Mouse (Mus musculus) left cerebral cortex, postnatal 14 days (tissue): ENCODE results near the gene 2010111I01Rik. TPM values are rescaled to one million over a fixed set of nuclear protein-coding genes. Genes with fewer than 3 reads are reported as not detected.

ENCODE experiments used
- DNase-seq, 2 experiments: peaks; one replicate each; pipeline ENCODE4 v3.0.0; 2021 to 2022; ENCODE audit warnings: low spot score in 2 of 2, mixed read lengths in 1 of 2
- intact Hi-C: fragments of 180-260 bp; cut with DNase I; formaldehyde crosslinking; loops from one replicate; pipeline ENCODE4 v1.15.1; 2025
- total RNA-seq, 2 experiments: library from RNA; stranded (reverse); gene quantifications; 2 replicates each; pipeline ENCODE4 v1.2.3; 2021

The 2010111I01Rik gene
- total RNA-seq, 2 experiments from 2014 or later = 80.6 to 105 TPM

DNA sequence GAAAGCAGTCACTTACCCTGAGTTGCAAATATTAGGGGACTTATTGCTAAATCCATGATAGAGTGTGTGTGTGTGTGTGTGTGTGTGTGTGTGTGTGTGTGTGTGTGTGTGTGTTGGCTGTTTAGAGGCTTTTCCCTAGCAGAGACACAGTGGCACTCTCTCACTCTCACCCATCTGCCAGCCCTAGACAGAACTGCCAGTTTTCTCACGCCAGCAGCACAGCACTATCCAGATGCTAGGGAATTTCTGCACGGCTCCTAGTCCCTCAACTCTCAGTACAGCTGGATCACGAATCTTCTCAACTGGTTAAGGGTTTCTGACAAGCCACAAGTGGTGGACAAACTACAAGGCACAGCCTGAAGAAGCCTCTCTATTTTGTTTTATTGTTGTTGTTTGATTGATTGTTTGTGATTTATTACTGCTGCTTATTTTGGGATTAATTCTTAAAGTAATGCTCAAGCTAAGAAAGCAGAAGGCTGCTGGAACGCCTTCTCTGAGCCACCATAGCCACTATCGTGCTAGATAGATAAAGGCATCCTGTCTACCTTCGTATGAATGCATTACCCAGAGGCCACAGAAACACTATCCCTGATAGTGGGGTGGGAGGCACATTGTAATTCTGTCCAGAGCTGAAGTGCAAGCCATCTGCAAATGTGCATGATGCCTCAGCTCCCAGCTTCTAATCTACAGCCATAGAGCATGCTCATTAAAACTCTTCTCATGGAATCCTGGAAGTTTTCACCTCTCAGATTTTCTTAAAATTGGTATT lies 209.7 kb downstream of the 2010111I01Rik start:
- intact Hi-C loops = no loop called here
- no peak for DNase-seq

DNA sequence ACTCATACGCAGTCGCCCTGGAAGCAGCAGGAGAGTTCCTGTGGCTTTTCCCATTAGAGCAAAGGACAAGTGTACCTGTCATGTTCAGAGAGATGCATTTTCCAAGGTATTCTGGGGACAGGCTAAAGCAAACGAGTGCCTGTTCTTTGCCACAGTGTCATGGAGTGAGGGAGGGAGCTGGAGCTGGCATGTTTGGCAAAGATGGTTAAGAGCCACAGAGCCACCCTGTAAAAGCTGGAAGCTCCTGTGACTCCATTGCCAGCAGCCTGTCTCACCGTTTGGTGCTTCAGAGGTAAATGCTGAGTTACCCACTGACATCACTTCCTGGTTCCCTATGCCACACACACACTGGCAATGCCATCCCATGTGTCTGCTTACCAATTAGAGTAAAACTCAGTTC lies 211.4 kb downstream of the 2010111I01Rik start:
- no peak for DNase-seq
- intact Hi-C loops = no loop called here

DNA sequence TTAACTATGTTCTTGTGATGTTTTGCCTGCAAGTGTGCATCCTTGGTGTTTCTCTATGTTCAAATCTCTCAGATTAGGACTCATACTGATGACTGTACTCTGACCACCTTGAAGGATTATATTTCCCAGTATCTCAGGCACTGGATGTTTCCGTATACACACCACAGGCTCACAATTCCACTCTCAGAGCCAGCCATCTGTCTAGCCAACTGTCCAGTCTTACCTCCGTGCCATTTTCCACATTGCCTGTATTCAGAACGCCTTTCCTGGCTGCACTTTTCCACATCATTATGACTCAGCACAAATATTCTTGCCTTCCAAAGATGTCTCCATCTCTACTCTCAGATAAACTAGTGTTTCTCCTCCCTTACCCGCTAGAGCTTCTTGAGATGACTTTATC lies 212.5 kb downstream of the 2010111I01Rik start:
- intact Hi-C loops = no loop called here
- no peak for DNase-seq

DNA sequence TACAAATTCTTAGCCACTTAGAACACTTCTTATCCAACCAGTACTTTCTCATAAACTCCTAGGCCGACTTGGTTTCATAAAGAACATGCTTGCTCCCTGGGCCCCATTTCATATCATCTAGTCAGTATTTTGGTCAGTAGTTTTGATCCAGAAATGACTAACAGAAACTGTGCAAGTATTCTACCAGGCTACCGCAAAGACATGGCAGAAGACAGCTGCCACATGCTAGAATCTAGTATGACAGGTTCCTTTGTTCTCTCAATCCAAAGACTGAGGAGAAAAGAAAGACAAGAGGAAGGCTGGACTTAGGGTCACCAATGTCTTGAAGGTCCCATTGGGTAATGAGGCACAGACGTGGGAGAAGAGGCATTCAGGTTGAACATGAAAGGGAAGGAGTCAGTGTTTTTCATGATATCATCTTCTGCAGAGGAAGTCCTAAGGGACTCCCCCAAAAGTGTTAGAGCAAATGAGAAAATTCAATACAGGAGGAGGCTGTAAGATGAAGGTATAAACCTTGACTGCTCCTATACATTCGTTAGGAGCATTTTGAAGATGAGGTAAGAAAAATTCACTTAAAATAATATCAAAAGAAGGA lies 216.0 kb downstream of the 2010111I01Rik start:
- DNase-seq = no peak
- intact Hi-C loops = no loop called here

DNA sequence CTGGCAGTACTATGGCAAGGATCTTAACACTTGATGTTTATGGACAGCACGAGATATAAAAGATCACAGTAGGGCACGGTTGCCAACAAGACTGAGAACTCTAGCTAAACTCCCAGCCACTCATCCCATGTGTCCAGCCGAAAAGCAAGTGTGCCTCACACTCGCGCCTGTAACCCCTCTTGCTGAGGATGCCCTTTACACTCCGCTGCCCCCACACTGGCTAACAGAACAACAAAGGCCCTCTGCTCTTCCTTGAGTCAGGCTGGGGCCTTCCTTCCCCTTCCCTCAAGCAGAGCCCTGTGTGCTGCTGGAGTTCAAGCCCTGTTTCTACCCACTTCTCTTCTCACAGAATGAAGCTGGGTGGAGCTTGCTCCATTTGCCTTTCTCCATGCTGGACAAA lies 220.3 kb downstream of the 2010111I01Rik start:
- DNase-seq = no peak
- intact Hi-C loops = no loop called here

DNA sequence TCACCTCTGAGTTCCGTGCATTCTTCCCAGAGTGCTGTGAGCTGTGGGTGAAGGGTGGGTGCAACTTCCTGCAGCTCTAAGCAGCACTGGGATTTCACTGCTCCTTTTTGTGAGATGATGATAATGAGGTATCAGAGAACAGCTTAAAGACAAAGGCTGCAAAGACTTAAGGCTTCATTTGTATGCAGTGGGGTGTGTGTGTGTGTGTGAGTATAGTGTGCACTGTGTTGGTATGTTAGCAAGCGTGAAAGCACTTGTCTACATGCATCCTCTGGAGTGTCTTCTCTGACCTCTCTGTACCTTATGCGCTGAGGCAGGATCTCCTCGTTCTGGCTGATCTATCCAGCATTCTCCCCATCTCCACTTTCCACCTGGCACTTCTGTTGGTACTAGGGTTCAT lies 221.5 kb downstream of the 2010111I01Rik start:
- no peak for DNase-seq
- intact Hi-C loops = no loop called here

DNA sequence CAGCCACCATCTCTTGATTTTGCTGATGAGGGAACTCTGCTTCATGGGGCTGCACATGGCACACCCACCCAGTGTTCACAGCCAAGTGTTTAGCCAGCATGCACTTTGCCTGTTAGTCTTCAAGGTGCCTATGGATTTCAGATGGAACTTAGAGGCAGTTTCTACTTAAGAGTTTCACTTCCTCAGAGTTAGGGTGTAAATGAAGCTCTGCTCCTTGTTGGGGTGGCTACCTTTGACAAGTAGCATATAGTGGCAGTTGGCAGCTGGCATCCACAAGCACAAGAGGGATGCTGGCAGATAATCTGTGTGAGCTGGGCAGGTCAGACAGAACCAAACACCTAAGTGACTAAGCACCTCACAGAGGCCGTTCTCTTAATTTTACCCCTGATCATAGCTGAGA lies 221.9 kb downstream of the 2010111I01Rik start:
- DNase-seq = no peak
- intact Hi-C loops = no loop called here

DNA sequence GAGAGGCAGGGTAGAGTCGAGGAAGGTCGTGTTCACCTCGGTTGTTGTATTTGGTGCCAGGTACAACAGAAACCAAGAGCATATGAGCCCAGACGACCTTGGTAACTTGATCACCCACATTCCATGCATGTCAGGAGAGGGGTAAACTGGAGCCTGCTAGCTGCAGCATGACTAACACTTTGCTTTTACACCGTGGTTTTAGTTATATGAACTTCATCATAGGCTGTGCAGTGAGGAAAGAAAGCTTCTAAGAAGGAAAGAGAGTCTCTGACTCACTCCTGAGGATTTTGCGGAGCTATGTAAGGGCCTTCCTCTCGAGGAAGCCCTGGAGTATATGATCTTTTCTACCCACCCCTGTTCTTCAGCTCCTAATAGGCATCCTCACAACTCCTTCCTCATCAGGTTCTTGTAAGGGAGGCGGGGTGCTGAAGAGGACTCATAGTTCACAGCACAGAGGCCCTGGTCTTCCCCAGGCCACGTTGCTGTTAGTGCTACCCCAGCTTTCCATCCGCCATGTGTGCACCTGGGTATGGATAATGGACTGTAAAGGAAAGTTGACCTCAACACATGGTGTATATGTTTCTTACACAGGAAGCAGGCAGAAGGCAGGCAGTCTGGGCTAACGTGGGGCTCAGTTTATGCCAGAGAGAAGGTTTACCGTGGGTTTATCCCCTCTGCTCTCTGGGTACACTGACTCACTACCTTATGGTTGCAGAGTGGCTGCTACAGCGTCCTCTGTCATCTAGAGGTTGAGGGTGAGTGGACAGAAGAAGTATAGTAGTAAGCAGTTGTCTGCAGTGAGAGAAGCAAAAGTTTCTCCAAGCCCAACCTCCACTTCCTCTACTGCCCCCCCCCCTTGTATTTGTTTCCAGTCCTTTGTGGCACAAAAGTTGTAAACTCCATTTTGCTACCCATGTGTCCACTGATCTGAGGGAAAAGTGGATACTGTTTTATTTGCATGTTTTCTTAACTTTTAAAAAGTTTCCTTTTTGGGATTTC lies 222.8 kb downstream of the 2010111I01Rik start:
- no peak for DNase-seq
- intact Hi-C loops = no loop called here

DNA sequence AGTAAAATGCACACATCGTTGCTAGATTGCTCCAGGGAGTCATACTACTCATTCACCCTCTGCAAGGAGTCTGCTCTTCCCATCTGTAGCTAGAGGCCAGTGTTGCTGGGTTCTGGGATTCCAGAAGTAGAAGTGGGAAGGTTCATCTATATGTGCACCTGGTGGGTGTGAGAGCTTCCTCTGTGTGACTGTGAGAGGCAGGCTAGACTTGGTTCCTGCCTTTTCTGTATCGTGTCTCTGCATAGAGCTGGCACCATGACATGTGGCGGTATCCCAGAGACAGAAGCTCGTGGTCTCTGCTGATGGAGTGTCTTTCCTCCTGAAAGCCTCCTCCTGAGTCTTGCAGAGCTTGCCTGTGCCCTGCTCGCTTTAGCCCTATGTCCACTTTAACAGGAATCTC lies 223.6 kb downstream of the 2010111I01Rik start:
- intact Hi-C loops = no loop called here
- DNase-seq = peak; percentile 49 to 51

DNA sequence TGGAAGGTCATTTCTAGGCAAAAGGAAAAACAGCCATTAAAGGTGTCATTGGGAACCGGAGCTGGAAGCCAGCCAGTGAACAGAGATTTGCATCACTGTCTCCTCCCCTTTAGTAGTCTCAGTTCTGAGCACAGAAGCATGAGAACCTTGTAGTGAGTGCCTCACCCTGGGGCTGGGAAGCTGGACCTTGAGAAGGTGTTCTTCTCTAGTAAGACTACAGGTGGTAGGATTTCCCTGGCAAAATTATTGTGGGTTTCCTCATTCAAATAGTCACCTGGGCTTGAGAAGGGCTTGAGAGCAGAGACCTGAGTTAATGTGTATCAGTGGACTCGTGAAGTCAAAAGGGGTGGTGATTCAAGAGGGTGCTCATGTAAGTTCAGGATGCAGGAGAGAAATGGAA lies 224.1 kb downstream of the 2010111I01Rik start:
- intact Hi-C loops = no loop called here
- no peak for DNase-seq

DNA sequence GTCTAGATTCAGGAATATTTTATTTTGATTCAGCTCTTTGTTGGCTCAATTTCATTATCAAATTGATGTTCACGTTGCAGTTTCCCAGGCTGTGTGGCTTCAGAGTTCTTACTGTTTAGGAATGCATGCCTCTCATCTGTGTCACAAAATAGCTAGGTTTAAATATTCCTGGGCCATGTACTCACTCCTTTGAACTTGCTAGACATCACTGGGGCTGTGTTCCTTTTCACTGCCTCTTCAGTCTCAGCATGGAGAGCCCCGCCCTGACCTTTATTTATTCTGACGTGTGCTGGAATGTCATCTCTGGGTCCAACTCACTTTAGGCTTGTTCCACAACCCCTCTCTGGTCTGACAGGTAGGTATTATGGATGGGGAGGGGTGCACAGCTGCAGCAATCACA lies 228.7 kb downstream of the 2010111I01Rik start:
- no peak for DNase-seq
- intact Hi-C loops = no loop called here

DNA sequence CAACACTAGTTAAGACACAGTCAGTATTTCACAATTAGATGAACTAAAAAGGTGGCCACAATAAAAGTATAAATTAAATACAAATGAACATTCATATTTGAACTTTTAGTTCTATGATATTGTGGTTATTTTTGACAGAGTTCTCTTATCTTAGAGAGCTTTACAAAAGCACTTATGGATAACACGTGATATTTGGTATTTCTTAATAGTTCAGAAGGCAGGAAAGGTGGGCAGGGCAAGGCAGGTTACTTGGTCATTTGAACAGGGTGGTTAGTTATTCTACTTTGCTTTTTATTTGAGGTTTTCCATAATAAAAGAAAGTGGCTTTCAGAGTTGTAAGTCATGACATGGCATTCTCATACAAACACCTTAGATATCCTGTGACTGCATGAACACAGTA lies 233.3 kb downstream of the 2010111I01Rik start:
- no peak for DNase-seq
- intact Hi-C loops = no loop called here

DNA sequence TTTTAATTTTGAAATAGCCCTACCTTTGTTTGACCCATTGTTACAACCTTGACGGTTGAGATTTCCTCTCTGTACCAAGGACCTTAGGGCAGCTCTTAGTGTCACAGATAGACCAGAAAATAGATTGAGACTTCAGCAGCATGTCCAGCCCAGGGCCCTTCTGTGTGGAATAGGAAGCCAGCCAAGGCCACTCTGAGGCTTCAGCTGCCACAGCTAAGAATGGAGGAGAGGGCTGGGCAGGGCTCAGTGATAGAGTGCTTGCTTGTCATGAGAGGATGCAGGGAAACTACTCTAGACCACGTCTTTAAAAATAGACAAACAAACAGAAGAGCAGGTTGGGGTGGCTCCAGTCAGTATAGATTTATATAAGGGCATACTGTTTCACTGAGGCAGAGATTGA lies 234.9 kb downstream of the 2010111I01Rik start:
- intact Hi-C loops = no loop called here
- DNase-seq = no peak

DNA sequence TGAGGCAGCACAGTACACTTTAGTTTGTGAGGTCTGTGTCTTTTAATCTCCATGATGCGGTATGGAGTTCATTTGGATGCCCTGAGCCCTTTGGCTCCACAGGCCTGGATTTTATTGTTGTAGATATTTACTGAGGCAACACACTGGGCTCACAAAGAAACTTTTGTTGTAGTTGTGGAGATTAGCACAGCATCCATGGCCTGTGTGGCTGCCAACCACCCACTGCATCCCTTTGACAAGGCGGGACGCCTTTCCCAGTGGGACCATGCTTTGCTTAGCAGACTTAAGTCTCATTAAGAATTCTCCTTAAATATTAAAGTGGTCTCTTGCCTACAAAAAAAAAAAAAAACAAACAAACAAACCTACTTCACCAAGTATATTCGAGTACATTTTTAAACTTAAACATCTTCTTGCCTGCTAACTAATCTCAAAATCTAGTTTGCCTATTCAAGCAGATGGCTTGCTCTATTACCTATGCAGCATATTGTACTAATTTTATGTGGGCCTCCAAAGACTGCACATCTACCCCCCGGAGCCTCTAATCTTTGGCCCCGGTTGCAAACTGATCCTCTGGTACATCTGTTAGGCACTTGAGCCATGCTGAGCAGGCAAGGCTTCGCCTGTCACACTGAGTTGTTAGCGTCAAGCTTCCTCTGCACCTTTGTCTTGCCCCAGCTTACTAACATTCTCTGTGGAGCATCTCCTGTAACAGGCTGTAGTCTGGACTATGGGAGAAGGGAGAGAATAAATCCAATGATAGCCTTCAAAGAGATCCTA lies 239.0 kb downstream of the 2010111I01Rik start:
- intact Hi-C loops = no loop called here

DNA sequence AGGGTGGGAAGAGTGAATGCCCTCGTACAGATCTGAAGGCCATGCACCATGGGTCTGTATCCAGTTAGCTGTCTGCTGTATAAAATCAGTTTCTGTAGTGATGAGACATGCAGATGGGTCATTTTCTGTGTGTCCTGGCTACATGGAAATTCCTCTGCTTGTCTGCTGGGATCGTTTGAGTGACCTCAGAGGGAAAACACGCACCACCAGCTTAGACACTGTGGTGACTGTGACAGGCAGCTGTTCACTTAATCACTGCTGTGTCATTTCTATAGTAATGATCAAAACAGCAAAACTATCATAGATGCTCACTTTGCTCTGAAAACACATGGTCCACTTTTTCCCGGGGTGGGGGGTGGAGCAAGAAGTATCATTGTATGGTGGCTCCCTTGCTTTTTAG lies 241.1 kb downstream of the 2010111I01Rik start:
- intact Hi-C loops = no loop called here

More for the DNA sequence above, 239.0 kb downstream of the 2010111I01Rik start:
- DNase-seq = no peak

DNA sequence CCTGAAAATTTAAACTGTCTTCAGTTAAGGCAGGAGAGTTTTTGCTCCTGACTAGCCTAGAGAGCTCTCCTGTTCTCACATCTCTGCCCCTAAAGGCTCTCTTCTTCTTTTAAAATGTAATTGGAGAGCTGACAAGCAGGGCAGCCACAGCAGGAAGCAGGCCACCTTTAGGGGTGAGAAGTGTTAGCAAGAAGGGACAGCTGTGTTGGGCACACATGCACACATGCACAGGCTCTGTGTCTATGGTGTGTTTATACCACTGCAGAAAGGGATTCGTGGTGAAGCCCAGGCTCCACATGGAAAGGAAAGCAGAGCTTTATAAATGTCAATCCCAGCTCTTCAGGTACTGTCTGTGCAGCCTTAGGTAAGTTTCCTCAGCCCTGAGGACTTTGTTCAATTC lies 241.7 kb downstream of the 2010111I01Rik start:
- intact Hi-C loops = no loop called here
- DNase-seq = no peak

More for the DNA sequence above, 241.1 kb downstream of the 2010111I01Rik start:
- DNase-seq = no peak

DNA sequence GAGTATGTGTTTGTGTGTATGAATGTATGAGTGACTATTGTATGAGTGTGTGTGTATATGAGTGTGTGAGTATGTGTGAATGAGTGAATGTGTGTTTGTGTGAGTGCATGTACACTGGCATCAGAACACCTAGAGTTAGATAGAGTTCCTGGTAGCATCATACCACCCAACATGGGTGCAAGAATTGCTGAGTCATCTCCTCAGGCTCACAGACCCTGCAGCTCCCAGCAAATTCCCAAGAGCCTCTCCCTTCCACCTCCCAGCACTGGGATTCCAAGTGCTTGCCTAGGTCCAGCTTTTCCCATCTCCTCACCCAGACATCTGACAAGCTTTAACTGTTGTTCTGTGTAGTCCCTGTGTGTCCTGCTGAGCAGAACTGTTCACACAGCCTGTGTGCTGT lies 251.8 kb downstream of the 2010111I01Rik start:
- no peak for DNase-seq
- intact Hi-C loops = no loop called here

DNA sequence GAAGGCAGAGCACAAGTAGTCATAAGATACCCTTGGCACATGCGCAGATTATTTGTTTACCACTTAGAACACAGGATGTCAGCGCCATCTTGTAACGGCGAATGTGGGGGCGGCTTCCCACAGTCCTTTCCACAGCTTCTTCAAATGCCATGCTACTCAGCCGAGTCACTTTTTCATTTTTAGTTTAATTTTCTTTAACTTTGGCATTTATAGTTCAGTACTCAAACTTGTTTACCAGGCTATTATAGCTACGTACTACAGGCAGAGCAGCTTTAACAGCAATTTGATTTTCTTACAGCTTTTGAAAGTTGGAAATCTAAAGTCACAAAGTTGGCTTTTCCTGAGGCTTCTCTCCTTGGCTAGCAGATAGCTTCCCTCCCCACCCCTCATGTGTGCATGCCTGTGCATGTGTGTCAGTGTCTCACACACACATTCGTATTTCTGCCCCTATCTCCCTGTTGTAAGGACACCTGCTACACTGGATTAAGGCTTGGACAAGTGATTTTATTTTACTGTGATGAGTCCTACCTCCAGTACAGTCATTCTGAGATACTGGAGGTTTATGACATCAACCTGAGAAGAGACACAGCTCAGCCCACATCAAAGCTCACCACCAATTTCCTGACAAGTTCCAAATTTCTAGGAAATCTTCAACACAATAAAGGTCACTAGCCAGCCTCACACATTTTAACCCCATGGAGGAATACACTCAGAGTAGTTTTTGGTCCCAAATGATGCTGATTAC lies 258.5 kb downstream of the 2010111I01Rik start:
- intact Hi-C loops = no loop called here
- no peak for DNase-seq
